Mouse (Mus musculus) thymus, postnatal 14 days (tissue): ENCODE measurements around the gene Tbc1d16.

Source experiments
- DNase-seq: peaks from one replicate; pipeline ENCODE4 v3.0.0; 2021

Tbc1d16 gene

DNA sequence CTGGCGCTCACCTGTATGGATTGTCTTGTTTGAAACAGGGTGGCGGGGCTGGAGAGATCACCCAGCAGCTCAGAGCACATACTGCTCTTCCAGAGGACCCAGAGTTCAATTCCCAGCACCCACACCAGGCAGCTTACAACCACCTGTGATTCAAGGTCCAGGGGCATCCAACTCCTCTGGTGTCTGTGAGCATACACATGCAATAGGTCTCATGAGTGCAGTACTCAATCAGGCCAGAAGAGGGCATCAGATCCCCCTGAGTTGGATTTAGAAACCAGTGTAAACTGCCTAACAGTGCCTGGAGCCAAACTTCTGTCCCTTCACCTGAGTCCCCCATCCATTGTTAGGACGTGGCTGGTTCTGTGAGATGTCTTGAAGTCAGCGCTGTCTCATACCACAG is 7.3 kb upstream of the Tbc1d16 start:
- peak; percentile 80 for DNase-seq

DNA sequence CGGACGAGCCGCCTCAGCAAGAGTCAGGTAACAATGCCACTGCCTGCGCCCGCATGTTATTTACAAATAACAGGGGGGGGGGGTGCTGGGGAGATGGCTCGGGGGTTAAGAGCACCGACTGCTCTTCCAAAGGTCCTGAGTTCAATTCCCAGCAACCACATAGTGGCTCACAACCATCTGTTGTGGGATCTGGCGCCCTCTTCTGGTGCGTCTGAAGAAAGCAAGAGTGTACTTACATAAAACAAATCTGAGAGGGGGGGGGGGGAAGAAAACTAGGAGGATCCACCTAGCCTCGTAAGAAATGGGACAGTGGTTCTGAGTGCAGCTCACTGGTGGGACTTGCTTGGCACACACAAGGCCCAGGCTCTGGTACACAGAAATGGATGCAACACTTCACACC is 6.5 kb upstream of the Tbc1d16 start:
- no peak for DNase-seq

DNA sequence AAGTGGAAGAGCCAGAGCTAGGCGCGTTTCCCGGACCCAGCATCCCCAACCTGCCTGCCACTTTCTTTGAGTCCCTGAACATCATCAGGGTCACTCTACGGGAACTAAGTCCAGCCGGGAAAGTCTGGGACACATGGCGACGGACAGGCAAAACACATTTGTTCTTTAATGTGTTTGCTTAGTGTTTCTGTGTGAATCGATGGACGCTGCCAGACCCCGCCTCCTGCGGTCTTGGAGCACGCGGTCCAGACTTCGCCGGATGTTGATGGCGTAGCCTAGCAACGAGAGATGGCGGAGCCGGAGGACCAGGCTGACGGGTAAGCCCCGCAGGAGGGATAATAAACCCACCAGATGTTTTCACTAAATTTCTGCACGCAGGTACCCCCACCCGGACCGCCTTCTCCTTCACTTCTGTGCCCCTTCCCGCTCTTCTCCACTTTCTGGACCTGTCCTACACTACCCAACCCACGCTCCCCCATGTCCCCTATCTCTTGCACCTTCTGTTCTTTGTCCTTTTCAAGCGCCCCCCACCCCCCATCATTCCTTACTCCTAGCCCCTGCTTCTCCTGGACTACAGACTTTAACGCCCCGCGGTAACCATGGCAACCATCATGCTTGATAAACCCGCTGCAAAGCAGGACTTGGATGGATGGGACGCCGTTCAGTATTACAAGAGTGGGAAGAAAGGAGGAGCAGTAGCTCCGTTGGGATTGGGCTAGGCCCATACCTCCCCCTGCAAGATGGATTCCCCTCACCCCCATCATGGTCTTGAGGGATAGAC is 737 bp upstream of the Tbc1d16 start:
- DNase-seq: peak; percentile 66

- no peak for DNase-seq
These were observed 708 bp downstream of the Tbc1d16 start for GRCm38 (mm10) chr11:119227591-119227990.

DNA sequence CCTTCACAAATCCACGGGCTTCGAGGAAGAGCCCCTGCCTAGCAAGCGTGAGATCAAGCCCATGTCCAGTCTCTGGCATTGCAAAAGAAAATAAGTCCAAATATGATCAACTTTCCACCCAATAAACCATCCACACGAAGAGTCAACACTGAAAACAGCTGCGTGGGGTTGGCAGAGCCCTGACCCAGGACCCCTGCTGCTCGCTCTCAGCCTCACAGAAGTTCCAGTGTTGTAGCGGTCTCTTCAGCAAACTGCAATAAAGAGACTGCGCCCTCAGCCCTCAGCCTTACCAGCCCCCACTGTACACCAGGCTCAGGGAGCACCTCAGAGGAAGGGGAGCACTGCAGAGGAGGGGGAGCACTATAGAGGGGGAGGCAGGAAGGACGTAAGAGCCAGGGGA is 2.7 kb downstream of the Tbc1d16 start:
- no peak for DNase-seq

DNA sequence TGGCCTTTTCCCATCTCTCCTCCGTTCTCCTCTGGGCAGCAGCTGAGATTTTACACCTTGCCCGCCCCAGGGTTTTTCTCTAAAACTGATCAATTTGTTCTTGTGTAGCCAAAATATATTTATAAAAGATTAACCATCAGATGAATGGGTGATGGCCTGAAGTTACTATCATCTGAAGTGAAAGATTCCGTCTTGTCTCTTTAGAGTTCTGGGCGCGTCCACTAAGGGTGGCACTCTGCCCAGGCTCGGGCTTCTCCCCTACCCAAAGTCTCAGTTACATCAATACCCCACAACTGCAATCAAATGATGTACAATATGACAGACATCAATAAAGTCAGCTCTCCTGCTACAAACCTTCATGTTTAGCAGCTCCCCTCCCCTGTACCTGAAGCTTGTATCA is 3.4 kb downstream of the Tbc1d16 start:
- DNase-seq: no peak

DNA sequence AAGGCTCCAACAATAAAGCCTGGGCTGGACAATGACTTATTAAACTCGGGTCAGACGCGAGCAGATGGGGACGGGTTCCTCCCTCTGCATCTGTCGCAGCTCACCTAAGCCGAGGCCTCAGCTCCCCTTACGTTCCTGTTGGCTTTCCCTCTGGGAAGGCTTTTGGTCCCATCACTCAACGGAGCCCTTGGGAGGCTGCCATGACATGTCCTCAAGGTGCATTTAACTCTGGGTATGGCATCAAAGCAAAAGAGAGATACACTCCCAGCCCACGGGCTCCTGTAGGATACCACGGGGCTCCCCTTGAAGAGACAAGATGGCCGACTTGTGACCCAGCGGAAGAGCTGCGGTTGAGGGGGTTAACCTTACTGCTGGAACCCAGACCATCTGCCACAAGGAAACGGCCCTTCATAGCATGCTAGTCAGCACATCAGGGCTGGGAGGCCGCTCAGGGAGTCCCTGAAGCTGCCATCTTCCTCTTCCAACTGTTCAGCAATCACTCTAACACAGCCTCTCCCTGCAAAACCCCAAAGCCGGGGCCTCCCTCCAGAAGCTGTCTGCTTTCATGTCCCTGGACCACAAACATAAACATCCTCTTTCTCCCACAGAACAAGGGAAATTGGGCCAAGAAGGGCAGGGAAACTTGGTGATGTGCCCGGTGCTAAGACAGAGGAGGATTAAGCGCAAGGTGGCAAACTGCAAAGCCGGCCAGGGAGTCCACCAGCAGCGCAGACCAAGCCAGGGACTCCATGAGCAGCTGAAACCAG is 5.0 kb downstream of the Tbc1d16 start:
- no peak for DNase-seq

GRCm38 (mm10) chr11:119221812-119222510 is 6.3 kb downstream of the Tbc1d16 start:
- DNase-seq: no peak

DNA sequence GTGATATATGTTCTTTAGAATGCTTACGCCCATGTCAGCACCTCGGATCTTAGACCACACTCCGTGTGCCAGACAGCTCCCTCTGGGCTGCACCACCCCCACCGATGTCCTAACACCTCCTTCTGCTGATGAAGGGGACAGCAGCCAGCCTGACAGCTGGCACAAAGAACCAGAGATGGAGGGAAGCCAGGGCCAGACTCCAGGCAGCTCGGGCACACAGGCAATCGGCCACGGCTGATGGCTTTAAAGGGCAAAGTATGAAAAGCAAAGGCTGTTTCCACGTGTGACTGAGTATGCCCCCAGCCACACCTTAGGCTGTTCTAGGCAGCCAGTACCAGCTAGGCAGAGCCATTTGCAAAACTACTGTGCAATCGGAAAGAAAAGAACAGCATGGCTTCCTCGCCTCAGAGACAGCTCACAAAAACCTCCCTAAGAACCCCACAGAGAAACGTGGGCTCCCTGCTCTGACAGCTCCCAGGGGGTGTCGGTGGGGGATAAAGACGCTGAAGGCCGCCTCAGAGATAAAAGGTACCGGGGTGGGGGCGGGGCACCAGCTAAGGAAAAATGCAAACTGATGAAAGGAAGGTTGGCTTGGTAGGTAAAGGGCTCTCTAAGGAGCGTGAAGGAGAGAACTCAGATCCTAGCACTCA is 8.4 kb downstream of the Tbc1d16 start:
- DNase-seq: no peak

- no peak for DNase-seq
These were observed 10.4 kb downstream of the Tbc1d16 start for GRCm38 (mm10) chr11:119217861-119218260.

- DNase-seq: peak; percentile 36
These were observed 12.3 kb downstream of the Tbc1d16 start for GRCm38 (mm10) chr11:119215905-119216507.

DNA sequence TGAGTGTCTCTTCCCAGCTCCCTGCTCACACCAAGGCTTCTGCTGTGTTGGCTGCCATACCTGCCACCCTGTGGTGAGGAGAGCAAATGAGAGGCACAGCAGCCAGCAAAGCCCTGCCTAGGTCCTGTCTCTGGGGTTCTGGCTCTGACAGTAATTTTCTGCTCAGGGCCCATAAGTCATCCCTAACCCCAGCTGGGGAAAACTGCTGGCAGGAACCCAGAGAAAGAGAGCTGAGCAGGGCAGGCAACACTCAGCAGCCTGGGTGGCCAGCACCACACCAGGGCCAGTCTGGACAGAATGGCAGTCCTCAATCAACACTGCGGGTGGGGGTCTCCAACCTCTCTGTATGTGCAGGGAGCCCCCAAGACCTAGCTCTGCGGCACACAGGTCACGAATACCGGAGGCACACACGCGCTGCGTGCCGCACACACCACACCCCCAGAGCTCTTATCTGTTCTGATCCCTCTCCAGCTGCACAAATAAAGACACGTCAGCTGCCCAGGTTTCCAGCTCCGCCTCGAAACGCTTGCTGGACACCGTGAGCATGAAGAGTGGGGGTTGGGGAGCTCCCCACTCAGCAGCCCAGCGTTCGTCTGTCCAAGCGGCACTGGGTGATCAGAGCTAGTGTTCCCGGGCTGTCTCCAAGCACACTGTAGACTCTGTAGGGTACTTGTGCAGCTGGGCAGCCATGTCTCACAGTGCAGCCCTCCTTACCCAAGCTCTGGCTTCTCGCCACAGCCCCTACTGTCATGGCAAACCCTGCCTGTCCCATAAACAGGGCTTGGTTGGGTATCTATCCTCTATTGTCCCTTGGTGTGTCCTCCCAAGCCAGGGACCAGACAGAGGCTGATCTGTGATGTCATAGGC is 13.0 kb downstream of the Tbc1d16 start:
- DNase-seq: no peak

DNA sequence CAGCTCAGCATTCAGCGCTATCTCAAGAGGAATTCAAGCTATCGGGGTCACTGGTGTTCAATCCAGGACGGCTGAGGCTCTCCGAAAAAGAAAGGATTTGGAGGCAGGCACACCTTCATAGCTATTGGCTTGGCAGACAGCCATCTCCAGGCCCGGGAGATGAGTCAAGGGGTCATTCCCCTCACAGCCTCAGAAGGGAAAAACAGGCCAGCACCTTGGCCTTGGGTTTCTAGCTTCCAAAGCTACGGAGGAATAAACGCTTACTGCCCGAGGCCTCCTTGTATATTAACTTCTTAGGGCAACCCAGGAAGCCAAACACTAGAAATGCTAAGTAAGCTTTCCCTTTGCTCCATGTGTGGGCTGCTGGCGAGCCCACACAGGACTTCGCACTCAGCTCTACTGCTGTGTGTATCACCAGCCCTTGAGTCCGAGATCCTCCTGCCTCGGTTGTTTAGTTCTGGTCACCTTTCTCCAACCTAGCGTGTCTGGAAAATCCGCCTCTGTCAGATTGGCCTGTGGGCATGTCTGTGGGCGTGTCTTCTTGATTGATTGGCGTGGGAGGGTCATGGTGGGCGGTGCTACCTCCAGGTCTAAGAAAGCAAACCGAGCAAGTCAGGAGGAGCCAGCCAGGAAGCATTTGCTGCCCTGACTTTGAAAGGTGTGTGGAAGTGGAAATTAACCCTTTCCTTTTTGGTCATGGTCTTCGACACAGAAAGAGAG is 15.0 kb downstream of the Tbc1d16 start:
- DNase-seq: no peak

DNA sequence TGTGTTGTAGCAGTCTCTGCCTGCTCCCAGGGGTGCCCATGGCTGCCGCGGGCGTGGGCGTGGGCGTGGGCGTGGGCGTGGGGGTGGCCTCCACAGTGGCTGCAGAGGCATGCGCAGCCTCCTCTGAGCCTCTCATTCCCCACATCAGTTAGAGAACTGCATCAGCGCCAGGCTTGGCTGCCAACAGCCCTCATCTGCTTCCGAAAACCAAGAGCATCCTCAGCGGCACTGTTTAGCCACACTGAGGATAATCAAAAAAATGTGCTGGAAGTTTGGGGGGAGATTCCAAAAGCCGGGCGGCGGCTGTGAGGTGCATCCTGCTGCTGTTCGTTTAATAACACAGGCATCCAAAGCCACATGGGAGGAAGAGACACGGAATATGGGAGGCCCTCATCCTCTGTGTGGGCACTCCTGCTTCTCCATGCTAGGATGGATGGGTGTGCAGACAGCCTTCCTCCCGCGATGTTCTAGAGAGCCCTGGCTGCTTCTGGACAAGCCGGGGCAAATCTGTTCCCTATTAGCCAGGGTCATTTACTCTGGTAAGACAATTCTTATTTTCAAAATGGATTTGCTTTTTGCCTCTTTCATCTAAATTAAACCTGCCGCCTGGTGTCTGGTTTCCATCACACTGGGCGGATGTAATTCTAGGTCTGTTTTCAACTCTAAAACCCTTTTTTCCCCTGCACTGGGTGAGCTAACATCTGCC is 16.5 kb downstream of the Tbc1d16 start:
- no peak for DNase-seq

- no peak for DNase-seq
These were observed 17.8 kb downstream of the Tbc1d16 start for GRCm38 (mm10) chr11:119210321-119211100.

DNA sequence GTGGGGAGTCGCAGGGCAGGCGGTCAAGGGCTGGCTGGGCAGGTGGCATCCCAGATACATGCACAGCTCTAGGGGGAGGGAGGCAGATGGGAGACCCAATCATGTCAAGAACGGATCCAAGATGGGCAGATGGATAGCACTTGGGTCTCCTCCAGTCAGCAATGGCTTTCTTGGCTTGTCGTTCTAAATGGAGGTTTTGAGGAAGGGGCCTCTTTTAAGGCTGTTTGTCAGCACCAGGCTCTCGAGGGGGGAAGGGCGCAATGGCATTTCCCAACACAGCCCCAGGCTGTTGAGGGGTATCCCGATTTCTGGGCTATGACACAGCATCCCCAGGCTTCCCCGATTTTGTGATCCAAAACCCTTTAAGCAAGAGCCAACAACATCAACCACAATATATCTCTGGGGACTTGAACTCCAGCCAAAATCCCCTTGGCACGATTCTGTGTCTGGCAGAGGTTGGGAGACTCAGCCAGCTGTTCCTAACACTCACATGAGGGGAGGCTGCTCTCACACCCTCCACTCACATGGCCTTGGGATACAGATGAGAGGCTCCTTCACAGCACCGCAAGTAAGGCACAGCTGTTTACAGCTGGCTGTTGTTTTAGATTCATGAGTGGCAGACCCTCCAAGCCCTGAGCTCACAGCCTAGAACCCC is 18.8 kb downstream of the Tbc1d16 start:
- DNase-seq: no peak

- no peak for DNase-seq
These were observed 19.4 kb downstream of the Tbc1d16 start for GRCm38 (mm10) chr11:119208870-119209370.

DNA sequence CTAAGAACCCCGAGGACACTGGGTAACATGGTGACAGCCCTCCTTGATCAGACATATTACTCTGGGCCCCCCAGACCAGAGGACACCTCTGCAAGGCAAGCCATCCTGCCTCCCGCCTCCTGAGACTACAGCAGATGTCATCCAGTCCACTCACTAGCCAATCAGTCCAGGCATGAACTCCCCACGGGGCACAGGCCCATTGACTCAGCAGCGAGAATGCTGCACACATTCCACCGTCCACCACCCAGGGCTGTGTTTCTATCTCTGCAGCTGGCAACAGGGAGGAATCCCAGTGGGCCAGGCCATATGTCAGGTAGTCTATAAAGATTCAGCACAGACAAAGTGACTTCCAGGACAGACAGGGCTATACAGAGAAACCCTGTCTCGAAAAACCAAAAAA is 20.3 kb downstream of the Tbc1d16 start:
- DNase-seq: no peak

- peak; percentile 54 for DNase-seq
These were observed 21.7 kb downstream of the Tbc1d16 start for GRCm38 (mm10) chr11:119206562-119206961.
